Mouse (Mus musculus) urinary bladder, postnatal 4 days (tissue): Measurements from ENCODE around the gene Stmn1.

Experiments
- DNase-seq, 2 experiments: peaks; one replicate each; pipeline ENCODE4 v3.0.0; 2021 to 2022; ENCODE audit warnings: low spot score in 2 of 2

The Stmn1 gene

GRCm38 (mm10) chr4:134468215-134468575 lies at the start of gene Stmn1:
Gene Stmn1 (plus strand): TSS chr4:134468320.
- peak; percentile 92 to 93 for DNase-seq

DNA sequence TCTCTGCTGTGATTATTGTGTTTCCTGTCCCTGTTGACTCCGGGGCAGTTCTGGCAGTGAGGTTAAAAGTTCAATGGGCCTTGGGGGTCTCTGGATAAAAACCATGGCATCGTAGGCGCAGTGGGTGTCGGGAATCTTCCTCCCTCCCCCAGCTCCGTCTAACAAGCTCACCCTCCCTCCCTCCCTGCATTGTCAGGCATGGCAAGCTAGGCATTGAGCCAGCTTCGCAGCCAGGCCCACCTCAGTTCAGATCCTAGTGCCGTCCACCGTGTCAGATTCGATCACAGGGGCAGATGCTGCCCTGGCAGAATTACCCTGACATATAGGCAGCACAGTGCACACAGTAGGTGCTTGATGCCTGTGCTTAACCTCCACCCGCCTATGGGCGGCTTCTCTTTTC lies 46.1 kb upstream of the Stmn1 start:
- no peak for DNase-seq

GRCm38 (mm10) chr4:134423949-134424348 lies 44.2 kb upstream of the Stmn1 start:
- DNase-seq: no peak

DNA sequence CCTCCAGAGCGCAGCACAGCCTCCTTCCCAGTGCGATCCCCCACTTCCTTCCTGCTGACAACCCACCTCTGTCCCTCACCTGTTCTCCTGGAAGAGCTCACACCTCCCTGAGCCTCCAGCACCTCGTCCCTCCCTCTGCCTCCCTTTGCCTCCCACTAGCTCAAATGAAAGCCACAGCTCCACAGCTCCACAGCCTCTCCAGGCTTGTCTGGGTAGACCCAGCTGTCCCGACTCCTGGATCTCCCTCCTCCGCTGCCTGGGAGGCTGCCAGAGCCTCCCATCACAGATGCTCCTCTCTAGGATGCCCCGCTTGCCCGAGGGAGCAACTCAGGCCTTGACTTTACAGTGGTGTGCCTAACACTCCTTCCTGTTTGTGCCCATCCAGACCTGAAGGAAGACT lies 43.0 kb upstream of the Stmn1 start:
- DNase-seq: no peak

- no peak for DNase-seq
These were observed 37.6 kb upstream of the Stmn1 start for GRCm38 (mm10) chr4:134430381-134431004.

DNA sequence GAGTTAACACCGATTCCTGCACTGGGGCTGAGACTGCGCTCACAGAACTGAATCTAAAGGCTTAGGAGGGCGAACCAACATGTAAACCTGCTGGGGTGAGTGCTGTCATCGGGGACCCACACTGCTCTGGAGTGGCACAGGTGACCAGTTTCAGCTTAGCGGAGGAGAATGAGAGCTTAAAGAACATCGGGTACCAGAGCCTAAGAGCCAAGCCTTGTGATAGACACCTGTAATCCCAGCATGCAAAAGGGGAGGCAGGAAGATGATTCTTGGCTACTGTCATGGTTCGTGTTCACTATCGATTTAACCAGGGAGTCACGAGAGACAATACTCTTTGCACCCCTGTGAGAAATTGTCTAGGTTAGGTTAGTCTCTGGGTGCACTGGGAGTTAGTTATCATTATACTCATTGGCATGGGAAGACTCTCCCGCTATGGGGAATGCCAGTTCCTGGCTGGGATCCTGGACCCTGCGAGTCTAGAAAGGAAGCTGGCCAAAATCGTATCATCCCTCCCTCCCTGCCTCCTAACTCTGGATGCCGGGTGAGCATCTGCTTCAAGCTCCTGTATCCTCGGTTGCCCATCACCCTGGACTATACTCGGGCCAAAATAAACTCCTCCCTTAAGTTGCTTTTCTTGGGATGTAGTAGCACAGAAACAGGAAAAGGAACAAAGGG lies 35.3 kb upstream of the Stmn1 start:
- DNase-seq: no peak

DNA sequence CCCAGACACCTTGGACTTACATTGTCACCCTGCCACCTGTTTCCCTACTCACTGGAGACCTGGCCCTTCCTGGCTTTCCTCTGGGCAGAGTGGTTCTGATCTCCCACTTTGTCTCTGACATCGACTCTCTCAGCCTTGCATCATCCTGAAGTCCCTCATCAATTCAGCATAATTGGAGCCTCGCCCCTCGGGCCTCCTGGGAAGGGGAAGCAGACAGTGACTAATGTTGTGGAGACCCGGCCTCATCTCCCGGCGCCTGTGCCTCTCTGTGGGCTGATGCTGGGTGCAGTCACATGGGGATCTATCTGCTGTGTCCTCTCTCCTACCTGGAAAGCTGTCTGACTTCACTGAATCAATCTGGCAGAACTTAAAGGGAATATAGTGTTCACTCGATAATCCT lies 31.9 kb upstream of the Stmn1 start:
- no peak for DNase-seq

DNA sequence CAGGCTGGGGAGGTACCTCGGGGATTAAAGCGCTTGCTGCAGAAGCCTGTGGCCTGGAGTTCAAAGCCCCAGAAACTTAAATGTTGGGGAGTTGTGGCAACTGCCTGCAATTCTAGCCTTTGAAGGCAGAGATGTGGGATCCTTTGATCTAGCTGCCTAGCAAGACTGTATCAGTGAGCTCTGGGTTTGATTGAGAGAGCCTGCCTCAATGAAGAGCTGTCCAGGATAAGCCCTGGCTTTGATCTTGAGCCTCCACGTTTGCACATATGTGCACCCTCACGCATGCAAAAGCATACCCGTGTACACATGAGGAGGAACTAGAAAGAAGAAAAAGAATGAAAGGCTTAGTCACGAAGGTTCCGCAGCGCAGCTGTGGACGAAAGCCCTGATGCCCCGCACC lies 31.5 kb upstream of the Stmn1 start:
- no peak for DNase-seq

DNA sequence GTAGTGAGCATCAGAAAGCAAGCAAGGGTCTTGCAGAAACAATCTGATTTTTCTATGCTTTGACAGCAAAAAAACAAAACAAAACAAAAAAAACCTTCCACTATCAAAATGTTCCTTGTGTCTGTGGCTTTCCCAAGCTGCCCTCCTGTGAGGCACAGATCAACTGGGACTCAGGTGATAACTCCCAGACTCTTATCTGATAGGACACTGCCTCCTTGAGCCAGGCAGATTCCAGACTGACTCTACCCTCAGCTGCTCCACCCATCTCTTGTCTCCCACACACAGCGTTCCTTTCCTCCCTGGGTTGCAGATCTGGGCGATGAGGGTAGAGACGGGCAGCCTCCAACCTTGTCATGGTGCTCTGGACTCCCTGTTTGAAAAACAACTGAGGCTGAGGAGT lies 29.0 kb upstream of the Stmn1 start:
- no peak for DNase-seq

- DNase-seq: no peak
These were observed 28.2 kb upstream of the Stmn1 start for GRCm38 (mm10) chr4:134439919-134440318.

- DNase-seq: no peak
These were observed 25.9 kb upstream of the Stmn1 start for GRCm38 (mm10) chr4:134442216-134442615.

- no peak for DNase-seq
These were observed 24.5 kb upstream of the Stmn1 start for GRCm38 (mm10) chr4:134443589-134443988.

DNA sequence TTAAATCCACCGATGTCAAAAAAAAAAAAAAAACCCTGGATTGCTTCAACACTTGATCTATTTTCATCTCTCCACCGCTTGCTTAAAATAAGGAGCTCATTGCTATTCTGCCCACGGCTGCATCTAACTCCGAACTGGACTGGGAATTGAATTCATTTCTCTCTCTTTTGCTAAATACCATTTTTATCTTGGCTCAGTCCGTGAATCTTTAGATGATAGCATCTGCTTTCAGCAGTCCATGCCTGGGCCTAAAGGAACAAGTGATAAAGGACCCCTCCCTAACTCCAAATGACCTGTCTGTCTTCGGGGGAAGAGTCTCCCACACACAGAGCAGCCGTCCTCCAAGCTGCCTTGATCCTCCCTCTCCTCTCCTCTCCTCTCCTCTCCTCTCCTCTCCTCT lies 23.2 kb upstream of the Stmn1 start:
- DNase-seq: no peak

DNA sequence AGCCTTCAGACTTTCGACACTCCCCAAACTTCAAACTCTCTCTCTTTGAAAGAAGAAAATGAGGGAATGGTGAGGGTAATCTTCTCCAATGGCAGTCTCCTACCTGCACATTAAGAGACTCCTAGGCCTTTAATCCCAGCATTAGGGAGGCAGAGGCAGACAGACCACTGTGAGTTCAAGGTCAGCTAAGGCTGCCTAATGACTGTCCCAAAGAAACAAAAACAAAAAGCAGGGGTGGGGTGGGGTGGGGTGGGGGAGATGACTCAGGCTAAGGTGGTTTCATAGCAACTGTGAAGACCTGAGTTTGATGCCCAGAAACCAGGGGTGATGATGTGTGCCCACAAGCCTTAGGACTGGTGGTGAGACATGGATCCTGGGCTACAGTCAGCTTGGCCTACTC lies 22.6 kb upstream of the Stmn1 start:
- no peak for DNase-seq

- no peak for DNase-seq
These were observed 20.2 kb upstream of the Stmn1 start for GRCm38 (mm10) chr4:134447966-134448365.

- no peak for DNase-seq
These were observed 18.3 kb upstream of the Stmn1 start for GRCm38 (mm10) chr4:134449595-134450391.

DNA sequence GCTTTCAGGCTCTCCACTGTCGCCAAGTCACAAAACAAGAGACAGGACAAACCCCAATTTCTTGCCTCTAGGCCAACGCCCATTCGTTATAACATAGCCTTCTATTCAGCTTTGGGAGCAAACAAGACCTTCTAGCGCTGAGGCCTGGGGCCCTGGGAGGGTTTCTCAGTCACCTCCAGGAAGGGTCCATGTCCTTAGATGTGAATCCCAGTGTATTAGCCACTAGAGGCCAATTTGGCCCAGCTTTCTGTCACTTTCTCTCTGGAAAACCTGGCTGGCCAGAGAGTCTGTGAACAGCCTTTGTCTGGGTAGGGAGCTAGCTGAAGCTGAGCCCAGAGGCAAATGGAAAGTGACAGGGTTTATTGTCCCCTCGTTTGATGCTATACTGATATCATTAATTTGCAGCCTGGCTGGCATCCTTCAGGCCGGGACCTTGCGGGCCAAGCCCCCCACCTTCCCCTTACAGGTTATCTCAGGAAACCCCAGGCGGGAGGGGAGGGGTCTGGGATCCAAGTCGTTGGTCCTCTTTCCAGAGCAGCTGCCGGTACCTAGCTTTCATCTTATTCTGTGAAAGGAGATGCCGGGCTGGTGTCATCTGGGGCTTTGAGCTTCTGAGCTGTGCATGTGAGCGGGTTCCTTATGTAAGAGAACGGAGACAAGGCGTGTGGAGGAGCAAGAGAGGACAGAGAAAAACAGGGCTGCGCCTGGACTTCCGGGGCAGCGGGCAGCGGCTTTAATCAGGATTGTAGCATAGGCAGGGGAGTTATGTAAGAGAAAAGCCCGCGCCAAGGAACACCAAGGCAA lies 17.5 kb upstream of the Stmn1 start:
- no peak for DNase-seq

DNA sequence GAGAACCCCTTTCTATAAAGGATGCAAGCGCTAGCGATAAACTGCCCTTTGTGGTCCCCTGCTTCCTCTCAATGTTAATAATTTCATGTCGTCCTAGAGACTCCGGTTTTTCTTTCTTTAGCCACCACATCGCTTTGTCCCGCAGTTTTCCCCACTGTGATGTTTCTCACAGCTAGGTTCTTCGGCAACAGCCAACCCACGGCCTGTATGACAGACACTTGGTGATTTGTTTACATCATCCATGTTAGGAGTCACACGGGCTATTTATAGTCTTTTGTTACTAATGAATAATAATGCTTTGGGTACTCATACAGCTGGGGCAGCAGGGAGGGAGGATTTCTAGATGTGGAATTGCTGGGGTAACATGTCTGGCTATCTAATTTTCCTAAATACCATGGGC lies 16.6 kb upstream of the Stmn1 start:
- DNase-seq: no peak

GRCm38 (mm10) chr4:134453619-134454400 lies 14.3 kb upstream of the Stmn1 start:
- DNase-seq: no peak

DNA sequence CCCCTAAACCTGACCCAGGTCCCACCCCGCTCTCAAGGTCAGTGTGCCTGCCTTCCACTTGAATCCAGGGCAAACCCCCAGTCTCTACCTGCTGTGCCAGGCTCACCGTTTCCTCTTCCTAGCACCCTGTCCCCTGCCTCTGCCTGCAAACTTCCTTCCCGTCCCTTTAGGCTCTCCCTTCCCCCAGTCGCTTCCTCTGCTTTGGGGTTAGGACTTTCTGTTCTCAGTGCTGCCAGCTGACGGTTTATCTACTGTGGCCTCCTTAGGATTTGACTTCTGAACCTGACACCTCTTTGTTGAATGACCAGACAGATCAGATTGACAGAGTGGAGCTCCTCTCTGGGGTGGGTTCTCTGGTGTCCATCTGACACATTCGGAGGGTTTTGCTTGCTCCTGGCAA lies 12.8 kb upstream of the Stmn1 start:
- DNase-seq: no peak

DNA sequence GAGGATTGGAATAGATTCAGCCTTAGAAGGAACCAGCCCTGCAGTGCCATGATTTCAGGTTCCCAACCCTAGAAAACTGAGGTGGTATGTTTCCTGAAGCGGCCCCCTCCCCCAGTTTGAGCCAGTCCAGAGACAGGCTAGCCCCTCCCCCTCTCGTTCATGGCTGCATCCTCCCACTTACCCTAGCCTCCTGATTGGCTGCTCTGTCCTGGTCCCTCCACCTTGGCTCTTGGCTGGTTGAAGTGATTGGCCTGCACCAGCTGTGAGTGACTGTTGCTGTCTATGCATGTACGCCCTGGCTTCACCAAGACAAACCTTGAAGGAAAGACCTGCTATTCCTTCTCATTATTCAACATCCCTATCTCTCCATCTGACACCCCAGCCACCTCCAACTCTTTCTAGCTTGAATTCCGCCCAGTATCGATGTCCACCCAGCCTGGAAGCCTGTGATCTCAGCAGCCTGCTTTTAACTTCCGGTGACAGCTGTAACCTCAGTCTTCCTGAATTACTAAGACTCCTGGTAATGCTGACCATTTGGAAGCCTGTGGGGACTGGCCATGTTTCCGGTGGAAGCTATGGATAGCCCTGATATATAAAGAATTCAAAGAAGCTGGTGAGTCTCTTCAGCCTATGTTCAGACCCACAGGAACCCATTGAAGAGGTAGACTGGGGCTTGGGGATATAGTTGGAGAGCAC lies 10.8 kb upstream of the Stmn1 start:
- DNase-seq: no peak
